Mouse (Mus musculus) thymus, adult 2 months (tissue): Measurements from ENCODE around the gene Melk.

Source experiments
- CTCF ChIP-seq: fragments of 200-500 bp; IDR thresholded peaks from 2 replicates; pipeline ENCODE4 v1.5.1; 2012; ENCODE audit warnings: mild to moderate bottlenecking, control low read depth, low read length, moderate library complexity, borderline replicate concordance; ENCODE audit not compliant: control insufficient read depth, poor library complexity, insufficient read depth; ENCODE audit errors: extremely low read depth
- POLR2A ChIP-seq: fragments of 200-500 bp; IDR thresholded peaks from 2 replicates; pipeline ENCODE4 v1.6.1; 2012; ENCODE audit warnings: mild to moderate bottlenecking, low read length, control low read depth, moderate library complexity; ENCODE audit not compliant: control insufficient read depth, poor library complexity, insufficient read depth; ENCODE audit errors: extremely low read depth

DNA sequence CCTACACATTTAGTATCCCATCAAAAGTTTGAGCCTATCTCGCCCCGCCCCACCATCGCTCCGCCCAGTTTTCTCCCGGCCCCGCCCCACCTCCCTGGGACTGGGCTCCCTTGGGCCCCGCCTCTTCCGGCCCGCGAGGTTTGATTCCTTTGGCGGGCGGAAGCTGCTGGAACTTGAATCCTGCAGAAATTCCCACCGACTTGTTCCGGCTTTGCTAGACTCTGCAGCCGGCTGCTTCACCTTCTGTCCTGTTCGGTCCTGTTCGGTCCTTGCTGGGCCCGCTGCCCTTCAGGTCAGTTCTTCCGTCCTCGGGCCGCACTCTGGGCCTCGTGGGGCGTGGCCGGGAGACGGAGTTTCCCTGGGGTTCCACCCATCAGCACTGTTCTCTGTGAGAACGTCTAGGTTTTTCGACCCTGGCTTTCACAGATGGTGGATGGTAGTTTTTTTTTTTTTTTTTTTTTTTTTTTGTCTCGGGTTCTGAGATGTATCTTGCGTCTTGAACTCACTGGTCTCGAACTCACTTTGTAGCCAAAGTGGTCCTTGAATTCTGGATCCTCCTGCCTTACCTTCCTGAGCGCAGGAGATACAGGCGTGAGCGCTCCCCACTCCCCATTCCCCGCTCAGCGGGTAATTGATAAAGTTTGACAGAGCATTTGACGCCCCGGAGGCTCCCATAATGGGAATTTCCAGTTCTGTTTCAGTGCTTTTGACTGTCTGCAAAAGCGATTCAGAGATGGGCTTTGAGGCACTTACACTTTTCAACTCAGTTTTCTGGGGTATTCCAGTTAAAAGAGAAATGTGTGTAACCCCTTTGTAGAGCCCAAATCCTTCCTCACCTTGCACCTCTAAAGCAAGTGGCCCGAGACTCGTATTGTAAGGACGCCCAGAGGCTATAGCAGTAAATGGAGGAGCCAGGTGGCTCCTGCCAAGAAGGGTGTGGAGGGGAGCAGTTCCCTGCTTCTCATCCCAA, at the start of gene Melk:
- TF ChIP-seq CTCF (no peak), POLR2A (no peak)
